Comparison of ENCODE assay signal across 10 mouse cellular contexts in genomic region chr9:114044446-114044845, GRCm38 (mm10). TPM values are rescaled to one million over a fixed set of nuclear protein-coding genes. Genes with fewer than 3 reads are reported as not detected.
DNase-seq lines count a peak whose midpoint lies in the region; ATAC-seq lines count a peak whose summit lies in the region.
"Had no signal": no experiment of that assay in that cellular context is flagged by ENCODE, and none has a peak within 500 bp of the region (broad histone marks: within the 10 kb centered on the region; RNA-seq: fewer than 3 reads in every experiment).

No protein-coding gene starts in this region.

- peak; percentile 24 for DNase-seq in kidney, adult 9 months
- no peak for DNase-seq in kidney, postnatal 14 days
- peak; percentile 54 for DNase-seq in A20 (ENCODE audit: low read depth, low spot score)
- DNase-seq in ES-CJ7 (ENCODE audit: low read depth, low spot score), result peak; percentile 63
- DNase-seq in ovary, postnatal 14 days (ENCODE audit: low spot score), result no peak
- DNase-seq in cerebellum, adult 11-12 months, result no peak
- DNase-seq: adrenal gland, postnatal 25 days; heart, adult 18-20 months; lung, postnatal 4 days had no signal

- ATAC-seq in granulocyte monocyte progenitor cell, adult 5-6 weeks (replicated peaks; ENCODE audit: poor library complexity, severe bottlenecking), result peak; percentile 75

RNA-seq across cellular contexts. Expression of gene Fbxl2, which starts 1.5 kb away (rescaled TPM):
- 0.75 and 6.0 TPM in 2 replicates for total RNA-seq in granulocyte monocyte progenitor cell, adult 5-6 weeks (2014; fragmentation: Nextera tagmentation)
- total RNA-seq in granulocyte monocyte progenitor cell, adult 5-6 weeks (2017), result 0.39 and 0.98 TPM in 2 replicates

RNA-seq across cellular contexts. Expression of gene Susd5, which starts 12.5 kb away (rescaled TPM):
- total RNA-seq in granulocyte monocyte progenitor cell, adult 5-6 weeks (2014; fragmentation: Nextera tagmentation), result not detected in 2 replicates
- total RNA-seq in granulocyte monocyte progenitor cell, adult 5-6 weeks (2017), result not detected in 2 replicates

Comparison
In these comparisons a context has a peak if more than half of its experiments do, and no peak if none do; other contexts are left out.
1. DNase-seq: peak in kidney, adult 9 months (single experiment), A20 (single experiment) and ES-CJ7 (single experiment); none in kidney, postnatal 14 days (single experiment), ovary, postnatal 14 days (single experiment) and cerebellum, adult 11-12 months (single experiment).